Mouse (Mus musculus) midbrain, postnatal 0 days (tissue): ENCODE results near the gene Grip1. TPM values are rescaled to one million over a fixed set of nuclear protein-coding genes. Genes with fewer than 3 reads are reported as not detected.
A peak's percentile ranks its signal among the peaks of the same experiment; 100 is the strongest.

Experiments used
- ATAC-seq: fragments of 200-750 bp; cut with Nextera tagmentation; 2 replicates; pipeline ENCODE4 v1.8.0; 2017; ENCODE audit warnings: moderate number of reproducible peaks, mild to moderate bottlenecking, moderate TSS enrichment, moderate library complexity; ENCODE audit not compliant: low FRiP score
- DNase-seq: peaks from one replicate; pipeline ENCODE4 v3.0.0-alpha.2; 2015; ENCODE audit warnings: low spot score
- H3K27ac ChIP-seq: fragments of 300-500 bp; sonication (generic); 2 replicates; pipeline ENCODE4 v1.5.1; 2014; ENCODE audit warnings: low read depth, mild to moderate bottlenecking, low read length, mixed read lengths
- H3K27me3 ChIP-seq: fragments of 300-500 bp; sonication (generic); 2 replicates; pipeline ENCODE4 v1.6.1; 2014; ENCODE audit warnings: low read length, control low read depth, mixed read lengths; ENCODE audit not compliant: insufficient read depth
- H3K36me3 ChIP-seq: fragments of 300-500 bp; sonication (generic); 2 replicates; pipeline ENCODE4 v1.6.1; 2014; ENCODE audit warnings: low read length, control low read depth, mixed read lengths; ENCODE audit not compliant: insufficient read depth
- H3K4me1 ChIP-seq: fragments of 300-500 bp; sonication (generic); 2 replicates; pipeline ENCODE4 v1.6.1; 2014; ENCODE audit warnings: mild to moderate bottlenecking, control low read depth, antibody characterized with exemption, low read length, mixed read lengths; ENCODE audit not compliant: insufficient read depth
- H3K4me2 ChIP-seq: fragments of 300-500 bp; sonication (generic); 2 replicates; pipeline ENCODE4 v1.6.1; 2014; ENCODE audit warnings: low read depth, mild to moderate bottlenecking, low read length, mixed read lengths; ENCODE audit not compliant: poor library complexity, severe bottlenecking
- H3K4me3 ChIP-seq: fragments of 300-500 bp; sonication (generic); 2 replicates; pipeline ENCODE4 v1.5.1; 2014; ENCODE audit warnings: low read depth, mild to moderate bottlenecking, low read length, moderate library complexity
- H3K9ac ChIP-seq: fragments of 300-500 bp; sonication (generic); replicated peaks from 2 replicates; pipeline ENCODE4 v1.6.1; 2014; ENCODE audit warnings: mild to moderate bottlenecking, low read length, moderate library complexity, mixed read lengths; ENCODE audit not compliant: poor library complexity, severe bottlenecking
- H3K9me3 ChIP-seq: fragments of 300-500 bp; sonication (generic); 2 replicates; pipeline ENCODE4 v1.6.1; 2016; ENCODE audit warnings: low read length, control low read depth
- CTCF ChIP-seq: IDR thresholded peaks from 2 replicates; pipeline ENCODE4 v1.5.1; 2016; ENCODE audit warnings: antibody characterized with exemption, mild to moderate bottlenecking
- whole genome bisulfite sequencing: fragments of 180-500 bp; shearing (Covaris S2); extraction: QIAGEN DNeasy Blood & Tissue Kit; methylation state at CpG from one replicate; pipeline ENCODE4 v1.1.7; 2014; 5-methylcytosine and 5-hydroxymethylcytosine counted together
- polyA plus RNA-seq: library from polyadenylated mRNA; unstranded; fragments of >200 nt; fragmentation: Nextera tagmentation; extraction: Ambion mirVana; gene quantifications from 2 replicates; pipeline ENCODE4 v1.2.1, GENCODE M21; 2015
- total RNA-seq: library from RNA; depleted of rRNA; stranded (reverse); fragments of >200 nt; gene quantifications from 2 replicates; pipeline ENCODE4 v1.2.3, GENCODE M21; 2014

The Grip1 gene
- total and polyA plus RNA-seq, 2 experiments from 2014 or later, result 14.6 to 35.4 TPM

- peak overlapping the region; percentile 97 for H3K4me2 ChIP-seq
- no peaks in the 10 kb centered on the region for H3K27me3 ChIP-seq
- 0% methylated on average over 42 of the region's 57 CpGs for WGBS
- peak overlapping the region; percentile 72 for H3K9ac ChIP-seq
- peak overlapping the region; percentile 81 for H3K4me3 ChIP-seq
- no peaks in the 10 kb centered on the region for H3K9me3 ChIP-seq
- ATAC-seq (peak; percentile 60), DNase-seq (peak; percentile 47)
- H3K4me1 ChIP-seq, result 0 out of 2 replicates have a peak, but pooled peaks cover 7% of the 10 kb centered on the region
- H3K27ac ChIP-seq, result peak overlapping the region; percentile 79
- no peak for TF ChIP-seq CTCF
- no peaks in the 10 kb centered on the region for H3K36me3 ChIP-seq
Measured at GRCm38 (mm10) chr10:119454106-119454667, 557 bp downstream of the Grip1 start.

GRCm38 (mm10) chr10:119454668-119455542 lies 1.3 kb downstream of the Grip1 start:
- peak; percentile 44 for DNase-seq
- under 1% methylated on average over 31 of the region's 31 CpGs for WGBS
- 0 out of 2 replicates have a peak, but pooled peaks have one; percentile 3 for ATAC-seq
- Histone ChIP-seq H3K36me3 (no peaks in the 10 kb centered on the region), H3K9ac (peak overlapping the region; percentile 72), H3K27ac (no peak overlapping the region), H3K27me3 (no peaks in the 10 kb centered on the region), H3K4me3 (peak overlapping the region; percentile 81), H3K4me1 (0 out of 2 replicates have a peak, but pooled peaks cover 7% of the 10 kb centered on the region), H3K4me2 (peak overlapping the region; percentile 97), H3K9me3 (no peaks in the 10 kb centered on the region)
- TF ChIP-seq CTCF, result no peak

GRCm38 (mm10) chr10:119455543-119455940 lies 1.9 kb downstream of the Grip1 start:
- peak overlapping the region; percentile 72; the same call in 1 of the 2 replicates for H3K9ac ChIP-seq
- peak overlapping the region; percentile 97 for H3K4me2 ChIP-seq
- H3K4me1 ChIP-seq, result 0 out of 2 replicates have a peak, but pooled peaks cover 7% of the 10 kb centered on the region
- peak overlapping the region; percentile 81 for H3K4me3 ChIP-seq
- WGBS, result 6% methylated on average over 10 of the region's 10 CpGs
- peak; percentile 56 for TF ChIP-seq CTCF
- no peak for ATAC-seq
- no peak overlapping the region for H3K27ac ChIP-seq
- H3K27me3 ChIP-seq, result no peaks in the 10 kb centered on the region
- peak; percentile 55 for DNase-seq
- no peaks in the 10 kb centered on the region for H3K36me3 ChIP-seq
- no peaks in the 10 kb centered on the region for H3K9me3 ChIP-seq

GRCm38 (mm10) chr10:119457121-119457520 lies 3.5 kb downstream of the Grip1 start:
- no peak for DNase-seq
- H3K27me3 ChIP-seq, result no peaks in the 10 kb centered on the region
- no peak overlapping the region for H3K4me3 ChIP-seq
- 91% methylated on average over 5 of the region's 5 CpGs for WGBS
- no peaks in the 10 kb centered on the region for H3K9me3 ChIP-seq
- H3K27ac ChIP-seq, result no peak overlapping the region
- H3K4me1 ChIP-seq, result 0 out of 2 replicates have a peak, but pooled peaks cover 7% of the 10 kb centered on the region
- no peak for TF ChIP-seq CTCF
- H3K4me2 ChIP-seq, result no peak overlapping the region
- H3K36me3 ChIP-seq, result no peaks in the 10 kb centered on the region
- H3K9ac ChIP-seq, result no peak overlapping the region
- ATAC-seq, result no peak

- Histone ChIP-seq H3K9me3 (no peaks in the 10 kb centered on the region), H3K36me3 (no peaks in the 10 kb centered on the region), H3K9ac (no peak overlapping the region), H3K27ac (no peak overlapping the region), H3K4me2 (no peak overlapping the region), H3K4me3 (no peak overlapping the region), H3K27me3 (no peaks in the 10 kb centered on the region), H3K4me1 (0 out of 2 replicates have a peak, but pooled peaks cover 7% of the 10 kb centered on the region)
- ATAC-seq (no peak), DNase-seq (no peak)
- 93% methylated on average over 2 of the region's 2 CpGs for WGBS
- no peak for TF ChIP-seq CTCF
Measured at GRCm38 (mm10) chr10:119458991-119459390, 5.4 kb downstream of the Grip1 start.

GRCm38 (mm10) chr10:119463345-119463744 lies 9.7 kb downstream of the Grip1 start:
- Histone ChIP-seq H3K4me3 (no peak overlapping the region), H3K9me3 (no peaks in the 10 kb centered on the region), H3K36me3 (no peaks in the 10 kb centered on the region), H3K27me3 (no peaks in the 10 kb centered on the region), H3K4me2 (no peak overlapping the region), H3K4me1 (no peaks in the 10 kb centered on the region), H3K27ac (no peak overlapping the region), H3K9ac (no peak overlapping the region)
- no peak for TF ChIP-seq CTCF
- 92% methylated on average over 7 of the region's 7 CpGs for WGBS
- DNase-seq, result no peak
- no peak for ATAC-seq
